Mouse (Mus musculus): ENCODE data around the gene Fam234b. TPM values are rescaled to one million over a fixed set of nuclear protein-coding genes. Genes with fewer than 3 reads are reported as not detected.
A peak's percentile ranks its signal among the peaks of the same experiment; 100 is the strongest.

Fam234b gene
- polyA plus RNA-seq, 1 experiment from 2014 or later = 20.9 TPM

DNA sequence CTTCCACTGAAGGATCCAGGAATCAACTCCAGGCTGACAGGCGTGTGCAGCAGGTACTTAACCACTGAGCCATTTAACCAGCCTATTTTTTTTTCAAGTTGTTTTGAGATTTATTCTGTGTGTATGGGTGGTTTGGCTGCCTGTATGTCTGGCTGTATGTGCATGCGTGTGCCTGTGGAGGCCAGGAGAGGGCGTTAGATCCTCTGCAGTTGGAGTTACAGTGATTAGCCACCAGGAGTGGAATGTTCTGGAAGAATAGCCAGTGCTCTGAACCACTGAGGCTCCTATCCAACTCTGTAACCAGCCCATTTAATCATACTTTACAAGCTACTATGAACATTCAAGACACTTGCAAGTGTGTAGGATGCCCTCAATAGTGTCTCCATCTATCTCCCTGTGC is 38.8 kb downstream of the Fam234b start:
- Histone ChIP-seq H3K4me1 (replicated peaks; ENCODE audit: control insufficient read depth, insufficient read depth, low read length) (no peaks in the 10 kb centered on the region), H3K27ac (ENCODE audit: low read depth, low read length) (no peak overlapping the region), H3K9ac (ENCODE audit: low read depth, low read length) (no peak overlapping the region), H3K9me3 (ENCODE audit: control insufficient read depth) (no peaks in the 10 kb centered on the region), H3K36me3 (ENCODE audit: control insufficient read depth, insufficient read depth) (peaks cover 42% of the 10 kb centered on the region), H3K27me3 (replicated peaks; ENCODE audit: control insufficient read depth, insufficient read depth, low read length) (no peaks in the 10 kb centered on the region), H3K4me2 (replicated peaks; ENCODE audit: low read depth) (no peak overlapping the region), H3K4me3 (ENCODE audit: low read depth, low read length) (no peak overlapping the region)
- TF ChIP-seq CTCF (IDR thresholded peaks at IDR 0.05; ENCODE audit: low read depth) = peak; percentile 51
- no peak for ATAC-seq
- 82% methylated on average over 3 of the region's 3 CpGs for WGBS

DNA sequence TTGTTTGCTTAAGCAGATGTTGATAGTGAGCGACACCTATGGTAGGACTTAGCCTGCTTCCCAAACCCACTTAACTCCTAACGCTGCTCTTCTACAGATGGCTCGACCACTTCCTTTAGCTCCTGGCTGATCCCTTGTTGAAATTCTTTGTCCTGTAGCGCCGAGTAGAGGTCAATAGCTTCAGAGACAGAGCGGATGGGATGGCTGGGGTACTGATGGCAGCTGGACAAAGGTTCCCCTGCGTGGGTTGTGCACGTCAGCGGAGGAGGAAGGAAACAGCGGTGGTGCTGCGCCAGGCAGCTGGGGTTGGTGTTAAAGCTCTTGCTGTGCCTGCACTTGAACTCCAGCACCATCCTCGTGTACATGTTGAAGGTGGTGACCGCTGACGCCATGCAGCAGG is 39.5 kb downstream of the Fam234b start:
- H3K4me2 ChIP-seq (replicated peaks; ENCODE audit: low read depth) = no peak overlapping the region
- H3K36me3 ChIP-seq (ENCODE audit: control insufficient read depth, insufficient read depth) = peaks cover 35% of the 10 kb centered on the region
- no peak overlapping the region for H3K4me3 ChIP-seq (ENCODE audit: low read depth, low read length)
- no peaks in the 10 kb centered on the region for H3K27me3 ChIP-seq (replicated peaks; ENCODE audit: control insufficient read depth, insufficient read depth, low read length)
- H3K4me1 ChIP-seq (replicated peaks; ENCODE audit: control insufficient read depth, insufficient read depth, low read length) = no peaks in the 10 kb centered on the region
- WGBS = 55% methylated on average over 14 of the region's 14 CpGs
- ATAC-seq = no peak
- TF ChIP-seq CTCF (IDR thresholded peaks at IDR 0.05; ENCODE audit: low read depth) = peak; percentile 36; the same call in 1 of the 2 replicates
- H3K9me3 ChIP-seq (ENCODE audit: control insufficient read depth) = no peaks in the 10 kb centered on the region
- no peak overlapping the region for H3K9ac ChIP-seq (ENCODE audit: low read depth, low read length)
- H3K27ac ChIP-seq (ENCODE audit: low read depth, low read length) = no peak overlapping the region

DNA sequence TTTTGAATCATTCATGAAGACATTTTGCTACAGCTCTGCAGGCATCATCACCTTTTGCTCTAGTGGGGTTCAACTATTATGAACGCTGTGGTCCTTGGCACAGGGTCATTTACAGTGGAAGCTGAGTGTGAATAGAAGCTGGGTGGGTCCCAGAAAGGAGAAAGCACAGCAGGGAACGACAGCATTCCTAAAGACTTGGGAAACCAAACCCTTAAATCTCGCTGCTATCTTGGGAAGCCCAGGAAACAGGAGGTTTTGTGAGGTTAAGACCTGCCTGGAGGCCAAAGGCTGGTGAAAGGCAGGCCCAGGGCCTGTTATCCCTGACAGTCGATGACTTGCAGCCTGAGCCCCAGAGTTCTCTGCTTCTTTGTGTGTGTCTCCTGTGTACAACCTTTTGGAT is 40.4 kb downstream of the Fam234b start:
- no peak overlapping the region for H3K9ac ChIP-seq (ENCODE audit: low read depth, low read length)
- H3K27me3 ChIP-seq (replicated peaks; ENCODE audit: control insufficient read depth, insufficient read depth, low read length) = no peaks in the 10 kb centered on the region
- no peak overlapping the region for H3K4me3 ChIP-seq (ENCODE audit: low read depth, low read length)
- no peaks in the 10 kb centered on the region for H3K9me3 ChIP-seq (ENCODE audit: control insufficient read depth)
- H3K36me3 ChIP-seq (ENCODE audit: control insufficient read depth, insufficient read depth) = peaks cover 27% of the 10 kb centered on the region
- no peaks in the 10 kb centered on the region for H3K4me1 ChIP-seq (replicated peaks; ENCODE audit: control insufficient read depth, insufficient read depth, low read length)
- WGBS = 71% methylated on average over 4 of the region's 4 CpGs
- H3K4me2 ChIP-seq (replicated peaks; ENCODE audit: low read depth) = no peak overlapping the region
- no peak overlapping the region for H3K27ac ChIP-seq (ENCODE audit: low read depth, low read length)
- no peak for TF ChIP-seq CTCF (IDR thresholded peaks at IDR 0.05; ENCODE audit: low read depth)
- no peak for ATAC-seq

DNA sequence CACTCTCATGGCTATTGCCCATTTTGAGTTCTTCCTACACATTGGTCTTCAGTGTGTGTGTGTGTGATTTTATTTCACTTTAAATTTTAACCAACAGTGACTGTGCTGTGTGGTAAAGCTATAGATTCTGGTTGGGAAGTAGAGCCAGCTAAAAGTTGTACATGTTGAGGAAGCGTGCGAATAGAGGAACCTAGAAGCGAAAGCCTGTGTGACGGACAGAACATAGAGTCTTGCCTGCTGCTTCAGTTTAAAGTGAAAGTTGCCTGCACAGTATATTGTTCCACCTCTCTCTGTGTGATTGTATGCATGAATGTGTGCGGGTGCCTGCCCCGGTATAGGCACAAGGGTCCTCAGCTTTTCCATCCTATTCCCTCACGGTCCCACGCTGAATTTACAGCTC is 42.6 kb downstream of the Fam234b start:
- Histone ChIP-seq H3K4me3 (ENCODE audit: low read depth, low read length) (no peak overlapping the region), H3K4me2 (replicated peaks; ENCODE audit: low read depth) (no peak overlapping the region), H3K9ac (ENCODE audit: low read depth, low read length) (no peak overlapping the region), H3K27me3 (replicated peaks; ENCODE audit: control insufficient read depth, insufficient read depth, low read length) (no peaks in the 10 kb centered on the region), H3K36me3 (ENCODE audit: control insufficient read depth, insufficient read depth) (peaks cover 11% of the 10 kb centered on the region; the same call in 1 of the 2 replicates), H3K9me3 (ENCODE audit: control insufficient read depth) (no peaks in the 10 kb centered on the region), H3K4me1 (replicated peaks; ENCODE audit: control insufficient read depth, insufficient read depth, low read length) (no peaks in the 10 kb centered on the region), H3K27ac (ENCODE audit: low read depth, low read length) (no peak overlapping the region)
- no peak for TF ChIP-seq CTCF (IDR thresholded peaks at IDR 0.05; ENCODE audit: low read depth)
- no peak for ATAC-seq
- WGBS = 94% methylated on average over 8 of the region's 8 CpGs

DNA sequence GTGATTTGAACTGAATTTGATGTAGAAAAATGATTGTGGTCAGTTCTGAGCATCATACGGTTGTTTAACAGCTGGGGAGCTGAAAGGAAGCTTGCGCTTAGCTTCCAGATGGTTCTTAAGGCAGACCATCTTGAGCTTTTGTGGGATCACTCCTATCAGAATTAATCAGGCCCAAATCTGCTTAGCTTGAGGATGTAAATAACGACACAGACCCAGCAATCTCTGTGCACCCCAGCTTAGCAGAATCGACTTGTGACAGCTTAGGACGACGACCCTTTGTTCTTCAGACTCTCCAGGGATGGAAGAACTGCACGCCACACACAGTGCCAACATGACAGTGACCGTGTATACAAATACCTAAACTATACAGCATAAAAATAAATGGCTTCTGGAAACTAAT is 47.8 kb downstream of the Fam234b start:
- no peaks in the 10 kb centered on the region for H3K9me3 ChIP-seq (ENCODE audit: control insufficient read depth)
- no peak for TF ChIP-seq CTCF (IDR thresholded peaks at IDR 0.05; ENCODE audit: low read depth)
- H3K27me3 ChIP-seq (replicated peaks; ENCODE audit: control insufficient read depth, insufficient read depth, low read length) = no peaks in the 10 kb centered on the region
- H3K27ac ChIP-seq (ENCODE audit: low read depth, low read length) = no peak overlapping the region
- H3K4me3 ChIP-seq (ENCODE audit: low read depth, low read length) = no peak overlapping the region
- 73% methylated on average over 8 of the region's 8 CpGs for WGBS
- no peak overlapping the region for H3K4me2 ChIP-seq (replicated peaks; ENCODE audit: low read depth)
- no peaks in the 10 kb centered on the region for H3K36me3 ChIP-seq (ENCODE audit: control insufficient read depth, insufficient read depth)
- no peak overlapping the region for H3K9ac ChIP-seq (ENCODE audit: low read depth, low read length)
- ATAC-seq = no peak
- H3K4me1 ChIP-seq (replicated peaks; ENCODE audit: control insufficient read depth, insufficient read depth, low read length) = 0 out of 2 replicates have a peak, but pooled peaks cover 8% of the 10 kb centered on the region

DNA sequence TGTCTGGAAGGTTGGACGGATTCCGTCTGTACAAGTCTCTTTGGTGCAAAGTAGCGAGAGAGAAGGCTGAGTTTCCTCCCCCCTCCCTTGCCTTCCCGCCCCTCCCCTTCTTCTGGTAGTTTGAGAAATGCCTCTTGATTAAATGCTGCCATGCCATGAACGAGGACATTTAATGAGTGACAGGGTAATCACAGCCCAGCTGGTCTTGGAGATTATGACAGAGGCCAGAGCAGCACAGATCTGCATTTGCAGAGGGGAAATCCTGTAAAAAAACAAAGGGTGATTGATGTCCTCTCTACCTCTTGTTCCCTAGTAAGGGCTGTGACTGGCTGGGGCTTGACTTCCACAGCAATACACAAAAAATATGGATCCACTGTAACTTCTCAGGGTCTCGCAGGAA is 50.1 kb downstream of the Fam234b start:
- WGBS = 54% methylated on average over 6 of the region's 6 CpGs

More for the DNA sequence above, 50.1 kb downstream of the Fam234b start:
- no peaks in the 10 kb centered on the region for H3K9me3 ChIP-seq (ENCODE audit: control insufficient read depth)
- no peaks in the 10 kb centered on the region for H3K36me3 ChIP-seq (ENCODE audit: control insufficient read depth, insufficient read depth)
- no peak for ATAC-seq
- no peak overlapping the region for H3K9ac ChIP-seq (ENCODE audit: low read depth, low read length)
- H3K4me2 ChIP-seq (replicated peaks; ENCODE audit: low read depth) = no peak overlapping the region
- no peak overlapping the region for H3K4me3 ChIP-seq (ENCODE audit: low read depth, low read length)
- TF ChIP-seq CTCF (IDR thresholded peaks at IDR 0.05; ENCODE audit: low read depth) = no peak
- 0 out of 2 replicates have a peak, but pooled peaks cover 12% of the 10 kb centered on the region for H3K4me1 ChIP-seq (replicated peaks; ENCODE audit: control insufficient read depth, insufficient read depth, low read length)
- H3K27ac ChIP-seq (ENCODE audit: low read depth, low read length) = no peak overlapping the region
- no peaks in the 10 kb centered on the region for H3K27me3 ChIP-seq (replicated peaks; ENCODE audit: control insufficient read depth, insufficient read depth, low read length)

Measured in intestine, postnatal 0 days (tissue).